Mouse (Mus musculus): ENCODE measurements around the gene Fcgr4.

- TF ChIP-seq CTCF (IDR thresholded peaks at IDR 0.05; ENCODE audit: control insufficient read depth, insufficient read depth, low read length) (no peak), POLR2A (IDR thresholded peaks at IDR 0.05; ENCODE audit: borderline replicate concordance, control insufficient read depth, low read depth, low read length) (no peak)
Measured at GRCm38 (mm10) chr1:171011733-171012132, 7.0 kb upstream of the Fcgr4 start.

All from bone marrow, adult 2 months (tissue).